In the genomic region with DNA sequence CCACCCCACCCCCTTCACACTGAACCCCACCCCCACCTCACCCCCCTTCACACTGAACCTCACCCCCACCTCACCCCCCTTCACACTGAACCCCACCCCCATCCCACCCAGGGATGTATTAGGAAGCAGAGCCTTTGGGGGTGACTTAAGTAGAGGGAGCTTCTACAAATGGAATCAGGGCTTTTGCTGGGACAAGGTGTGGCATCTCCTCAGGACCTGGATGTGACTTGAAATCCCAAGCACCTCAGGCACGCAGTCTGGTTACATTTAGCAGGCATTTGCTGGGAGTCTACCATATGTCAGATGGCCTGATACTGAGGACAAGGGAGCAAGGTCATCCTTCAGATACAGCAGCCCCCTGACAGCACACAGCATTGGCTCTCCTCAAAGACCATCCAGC, we compare ENCODE assay signal across 22 mouse cellular contexts. TPM values are rescaled to one million over a fixed set of nuclear protein-coding genes. Genes with fewer than 3 reads are reported as not detected.
DNase-seq lines count a peak whose midpoint lies in the region; ATAC-seq lines count a peak whose summit lies in the region.
"Had no signal": no experiment of that assay in that cellular context is flagged by ENCODE, and none has a peak within 500 bp of the region (broad histone marks: within the 10 kb centered on the region; RNA-seq: fewer than 3 reads in every experiment).

No protein-coding gene starts in this region.

- peaks cover 7% of the 10 kb centered on the region for H3K4me1 ChIP-seq in forebrain, embryonic 12.5 days
- H3K4me1 ChIP-seq in forebrain, embryonic 13.5 days = peaks cover 5% of the 10 kb centered on the region
- no peaks in the 10 kb centered on the region for H3K4me1 ChIP-seq in neural tube, embryonic 14.5 days (ENCODE audit: control insufficient read depth, insufficient read depth, low read length)
- peaks cover 14% of the 10 kb centered on the region for H3K4me1 ChIP-seq in hindbrain, embryonic 13.5 days (replicated peaks)
- H3K4me1 ChIP-seq: neural tube, embryonic 12.5 days had no signal

- H3K4me2 ChIP-seq in forebrain, embryonic 12.5 days = no peak overlapping the region
- H3K4me2 ChIP-seq in forebrain, embryonic 13.5 days = no peak overlapping the region
- no peak overlapping the region for H3K4me2 ChIP-seq in neural tube, embryonic 14.5 days (ENCODE audit: low read depth, low read length)
- no peak overlapping the region for H3K4me2 ChIP-seq in hindbrain, embryonic 13.5 days
- H3K4me2 ChIP-seq: neural tube, embryonic 12.5 days had no signal

- H3K9me3 ChIP-seq in forebrain, embryonic 12.5 days = no peaks in the 10 kb centered on the region
- no peaks in the 10 kb centered on the region for H3K9me3 ChIP-seq in forebrain, embryonic 13.5 days (replicated peaks)
- no peaks in the 10 kb centered on the region for H3K9me3 ChIP-seq in neural tube, embryonic 14.5 days (ENCODE audit: control insufficient read depth, low read length)
- H3K9me3 ChIP-seq in hindbrain, embryonic 13.5 days = no peaks in the 10 kb centered on the region
- H3K9me3 ChIP-seq: neural tube, embryonic 12.5 days had no signal

- peaks cover 3% of the 10 kb centered on the region; the same call in 1 of the 2 replicates for H3K27me3 ChIP-seq in forebrain, embryonic 12.5 days
- H3K27me3 ChIP-seq in forebrain, embryonic 13.5 days = no peaks in the 10 kb centered on the region
- no peaks in the 10 kb centered on the region for H3K27me3 ChIP-seq in neural tube, embryonic 14.5 days (ENCODE audit: control insufficient read depth, insufficient read depth, low read length)
- 0 out of 2 replicates have a peak, but pooled peaks cover 4% of the 10 kb centered on the region for H3K27me3 ChIP-seq in hindbrain, embryonic 13.5 days
- H3K27me3 ChIP-seq: neural tube, embryonic 12.5 days had no signal

- ATAC-seq in forebrain, embryonic 12.5 days (ENCODE audit: low FRiP score) = no peak
- no peak for ATAC-seq in forebrain, embryonic 13.5 days
- ATAC-seq in neural tube, embryonic 14.5 days (ENCODE audit: low read depth) = peak; percentile 32; the same call in 1 of the 2 replicates
- ATAC-seq in hindbrain, embryonic 13.5 days (ENCODE audit: low FRiP score) = 0 out of 2 replicates have a peak, but pooled peaks have one; percentile 14
- ATAC-seq in activated CD4-positive, CD25-positive, alpha-beta regulatory T cell, adult 4 months = no peak

- WGBS in forebrain, embryonic 12.5 days = 72% methylated on average over 1 of the region's 1 CpGs
- 74% methylated on average over 1 of the region's 1 CpGs for WGBS in forebrain, embryonic 13.5 days
- 78% methylated on average over 1 of the region's 1 CpGs for WGBS in neural tube, embryonic 14.5 days
- WGBS in hindbrain, embryonic 13.5 days = 68% methylated on average over 1 of the region's 1 CpGs

- peaks cover 44% of the 10 kb centered on the region for H3K36me3 ChIP-seq in forebrain, embryonic 12.5 days (replicated peaks)
- peaks cover 42% of the 10 kb centered on the region for H3K36me3 ChIP-seq in forebrain, embryonic 13.5 days (ENCODE audit: poor library complexity, severe bottlenecking)
- H3K36me3 ChIP-seq in neural tube, embryonic 14.5 days (ENCODE audit: control insufficient read depth, insufficient read depth, low read length) = peaks cover 23% of the 10 kb centered on the region
- H3K36me3 ChIP-seq in hindbrain, embryonic 13.5 days = peaks cover 47% of the 10 kb centered on the region

- no peak overlapping the region for H3K4me3 ChIP-seq in forebrain, embryonic 12.5 days (replicated peaks)
- H3K4me3 ChIP-seq in forebrain, embryonic 13.5 days = no peak overlapping the region
- H3K4me3 ChIP-seq in neural tube, embryonic 14.5 days (ENCODE audit: low read depth, low read length) = no peak overlapping the region
- H3K4me3 ChIP-seq in hindbrain, embryonic 13.5 days = no peak overlapping the region
- H3K4me3 ChIP-seq: neural tube, embryonic 12.5 days had no signal

- no peak for DNase-seq in neural tube, embryonic 10.5 days (ENCODE audit: extremely low spot score, low spot score)
- no peak for DNase-seq in thymus, postnatal 36 days
- DNase-seq: adrenal gland, postnatal 36 days; B cell, adult 2 months; cerebellum, adult 2 months; gastrocnemius, postnatal 10 days; kidney, adult 2 months; kidney, postnatal 14 days; liver; lung, adult 2 months; right cerebral cortex, postnatal 4 days; thymus, adult 18-20 months had no signal

- no peak overlapping the region for H3K9ac ChIP-seq in forebrain, embryonic 12.5 days
- H3K9ac ChIP-seq in forebrain, embryonic 13.5 days = no peak overlapping the region
- no peak overlapping the region for H3K9ac ChIP-seq in neural tube, embryonic 14.5 days (replicated peaks; ENCODE audit: low read depth, low read length)
- peak overlapping the region; percentile 35 for H3K9ac ChIP-seq in hindbrain, embryonic 13.5 days
- H3K9ac ChIP-seq: neural tube, embryonic 12.5 days had no signal

- H3K27ac ChIP-seq in forebrain, embryonic 12.5 days = peak overlapping the region; percentile 19; the same call in 1 of the 2 replicates
- no peak overlapping the region for H3K27ac ChIP-seq in forebrain, embryonic 13.5 days
- H3K27ac ChIP-seq in neural tube, embryonic 14.5 days (ENCODE audit: low read depth, low read length) = no peak overlapping the region
- H3K27ac ChIP-seq in hindbrain, embryonic 13.5 days = peak overlapping the region; percentile 66
- H3K27ac ChIP-seq: macrophage; neural tube, embryonic 12.5 days had no signal

RNA-seq across cellular contexts. Expression of a gene that starts 7.2 kb away (rescaled TPM):
- polyA plus RNA-seq in forebrain, embryonic 12.5 days (2016; fragmentation: Nextera tagmentation; extraction: Ambion mirVana) = 383 and 390 TPM in 2 replicates
- 542 and 587 TPM in 2 replicates for polyA plus RNA-seq in forebrain, embryonic 13.5 days (2015; fragmentation: Nextera tagmentation; extraction: Ambion mirVana)
- 560 and 641 TPM in 2 replicates for polyA plus RNA-seq in neural tube, embryonic 14.5 days (2014; fragmentation: Nextera tagmentation; extraction: Ambion mirVana)
- 597 TPM in 2 replicates for polyA plus RNA-seq in hindbrain, embryonic 13.5 days (2015; fragmentation: Nextera tagmentation; extraction: Ambion mirVana)
- 100 to 1,000 TPM; 241 to 311 TPM for polyA plus RNA-seq in activated CD4-positive, CD25-positive, alpha-beta regulatory T cell, adult 4 months (2017; shearing (Covaris generic))

RNA-seq across cellular contexts. Expression of a gene that starts 14.1 kb away (rescaled TPM):
- 0.12 and 0.20 TPM in 2 replicates for polyA plus RNA-seq in forebrain, embryonic 12.5 days (2016; fragmentation: Nextera tagmentation; extraction: Ambion mirVana)
- polyA plus RNA-seq in forebrain, embryonic 13.5 days (2015; fragmentation: Nextera tagmentation; extraction: Ambion mirVana) = 0.10 and 0.11 TPM in 2 replicates
- polyA plus RNA-seq in neural tube, embryonic 14.5 days (2014; fragmentation: Nextera tagmentation; extraction: Ambion mirVana) = 0.21 TPM in 1 of 2 replicates, not detected in the other
- 0.12 TPM in 1 of 2 replicates, not detected in the other for polyA plus RNA-seq in hindbrain, embryonic 13.5 days (2015; fragmentation: Nextera tagmentation; extraction: Ambion mirVana)
- polyA plus RNA-seq in activated CD4-positive, CD25-positive, alpha-beta regulatory T cell, adult 4 months (2017; shearing (Covaris generic)) = 1 to 10 TPM; 2.3 to 3.9 TPM
- polyA plus RNA-seq: lung, adult 2 months; macrophage; neural tube, embryonic 12.5 days had no signal

RNA-seq across cellular contexts. Expression of a gene that starts 17.0 kb away (rescaled TPM):
- not detected in 2 replicates for polyA plus RNA-seq in forebrain, embryonic 12.5 days (2016; fragmentation: Nextera tagmentation; extraction: Ambion mirVana)
- not detected in 2 replicates for polyA plus RNA-seq in forebrain, embryonic 13.5 days (2015; fragmentation: Nextera tagmentation; extraction: Ambion mirVana)
- polyA plus RNA-seq in neural tube, embryonic 14.5 days (2014; fragmentation: Nextera tagmentation; extraction: Ambion mirVana) = not detected in 2 replicates
- not detected in 2 replicates for polyA plus RNA-seq in hindbrain, embryonic 13.5 days (2015; fragmentation: Nextera tagmentation; extraction: Ambion mirVana)
- polyA plus RNA-seq in activated CD4-positive, CD25-positive, alpha-beta regulatory T cell, adult 4 months (2017; shearing (Covaris generic)) = not detected
- polyA plus RNA-seq: cerebellum, adult 2 months; cortical plate, adult 2 months; heart, embryonic 16.5 days; kidney, adult 2 months; lung, adult 2 months; macrophage; neural tube, embryonic 12.5 days had no signal

RNA-seq across cellular contexts. Expression of a gene that starts 29.0 kb away (rescaled TPM):
- not detected in 2 replicates for polyA plus RNA-seq in forebrain, embryonic 12.5 days (2016; fragmentation: Nextera tagmentation; extraction: Ambion mirVana)
- polyA plus RNA-seq in forebrain, embryonic 13.5 days (2015; fragmentation: Nextera tagmentation; extraction: Ambion mirVana) = not detected in 2 replicates
- polyA plus RNA-seq in neural tube, embryonic 14.5 days (2014; fragmentation: Nextera tagmentation; extraction: Ambion mirVana) = not detected in 2 replicates
- polyA plus RNA-seq in hindbrain, embryonic 13.5 days (2015; fragmentation: Nextera tagmentation; extraction: Ambion mirVana) = not detected in 2 replicates
- polyA plus RNA-seq in activated CD4-positive, CD25-positive, alpha-beta regulatory T cell, adult 4 months (2017; shearing (Covaris generic)) = not detected
- polyA plus RNA-seq: cerebellum, adult 2 months; cortical plate, adult 2 months; frontal cortex, adult 2 months; heart, embryonic 16.5 days; kidney, adult 2 months; lung, adult 2 months; macrophage; neural tube, embryonic 12.5 days had no signal

RNA-seq across cellular contexts. Expression of a gene that starts 40.4 kb away (rescaled TPM):
- not detected in 2 replicates for polyA plus RNA-seq in forebrain, embryonic 12.5 days (2016; fragmentation: Nextera tagmentation; extraction: Ambion mirVana)
- not detected in 2 replicates for polyA plus RNA-seq in forebrain, embryonic 13.5 days (2015; fragmentation: Nextera tagmentation; extraction: Ambion mirVana)
- polyA plus RNA-seq in neural tube, embryonic 14.5 days (2014; fragmentation: Nextera tagmentation; extraction: Ambion mirVana) = not detected in 2 replicates
- polyA plus RNA-seq in hindbrain, embryonic 13.5 days (2015; fragmentation: Nextera tagmentation; extraction: Ambion mirVana) = not detected in 2 replicates
- polyA plus RNA-seq in activated CD4-positive, CD25-positive, alpha-beta regulatory T cell, adult 4 months (2017; shearing (Covaris generic)) = not detected
- polyA plus RNA-seq: cerebellum, adult 2 months; cortical plate, adult 2 months; frontal cortex, adult 2 months; heart, embryonic 16.5 days; kidney, adult 2 months; lung, adult 2 months; macrophage; neural tube, embryonic 12.5 days had no signal

Comparison
In these comparisons a context has a peak if more than half of its experiments do, and no peak if none do; other contexts are left out.
1. H3K27ac ChIP-seq: peak in forebrain, embryonic 12.5 days (single experiment) and hindbrain, embryonic 13.5 days (single experiment); none in forebrain, embryonic 13.5 days (single experiment) and neural tube, embryonic 14.5 days (single experiment).
2. ATAC-seq: peak in neural tube, embryonic 14.5 days (single experiment) and hindbrain, embryonic 13.5 days (single experiment); none in forebrain, embryonic 12.5 days (single experiment), forebrain, embryonic 13.5 days (single experiment) and activated CD4-positive, CD25-positive, alpha-beta regulatory T cell, adult 4 months (single experiment).